Mouse (Mus musculus): ENCODE data around the gene Il11ra1. TPM values are rescaled to one million over a fixed set of nuclear protein-coding genes. Genes with fewer than 3 reads are reported as not detected.
A peak's percentile ranks its signal among the peaks of the same experiment; 100 is the strongest.
"Not testable (repeated sequence)": the region's sequence is repeated elsewhere in the genome, so short reads cannot be mapped to it uniquely, and the experiment has no call there.

The Il11ra1 gene
- polyA plus RNA-seq, 1 experiment from 2014 or later: 125 TPM

GRCm38 (mm10) chr4:41673186-41673585, 26.6 kb upstream of the Il11ra1 start:
- Histone ChIP-seq H3K4me2 (replicated peaks; ENCODE audit: low read depth, low read length) (no peak overlapping the region), H3K9me3 (ENCODE audit: control insufficient read depth, low read length) (no peaks in the 10 kb centered on the region), H3K36me3 (ENCODE audit: control insufficient read depth, insufficient read depth, low read length) (peaks cover 27% of the 10 kb centered on the region; the same call in 1 of the 2 replicates), H3K9ac (ENCODE audit: low read depth, low read length) (no peak overlapping the region), H3K4me3 (ENCODE audit: low read length) (no peak overlapping the region), H3K27me3 (ENCODE audit: control insufficient read depth, insufficient read depth, low read length) (no peaks in the 10 kb centered on the region), H3K27ac (ENCODE audit: low read depth, low read length) (no peak overlapping the region), H3K4me1 (ENCODE audit: control insufficient read depth, insufficient read depth, low read length) (peaks cover 49% of the 10 kb centered on the region)
- ATAC-seq (ENCODE audit: low FRiP score, low TSS enrichment): no peak
- 62% methylated on average over 19 of the region's 19 CpGs for WGBS

DNA sequence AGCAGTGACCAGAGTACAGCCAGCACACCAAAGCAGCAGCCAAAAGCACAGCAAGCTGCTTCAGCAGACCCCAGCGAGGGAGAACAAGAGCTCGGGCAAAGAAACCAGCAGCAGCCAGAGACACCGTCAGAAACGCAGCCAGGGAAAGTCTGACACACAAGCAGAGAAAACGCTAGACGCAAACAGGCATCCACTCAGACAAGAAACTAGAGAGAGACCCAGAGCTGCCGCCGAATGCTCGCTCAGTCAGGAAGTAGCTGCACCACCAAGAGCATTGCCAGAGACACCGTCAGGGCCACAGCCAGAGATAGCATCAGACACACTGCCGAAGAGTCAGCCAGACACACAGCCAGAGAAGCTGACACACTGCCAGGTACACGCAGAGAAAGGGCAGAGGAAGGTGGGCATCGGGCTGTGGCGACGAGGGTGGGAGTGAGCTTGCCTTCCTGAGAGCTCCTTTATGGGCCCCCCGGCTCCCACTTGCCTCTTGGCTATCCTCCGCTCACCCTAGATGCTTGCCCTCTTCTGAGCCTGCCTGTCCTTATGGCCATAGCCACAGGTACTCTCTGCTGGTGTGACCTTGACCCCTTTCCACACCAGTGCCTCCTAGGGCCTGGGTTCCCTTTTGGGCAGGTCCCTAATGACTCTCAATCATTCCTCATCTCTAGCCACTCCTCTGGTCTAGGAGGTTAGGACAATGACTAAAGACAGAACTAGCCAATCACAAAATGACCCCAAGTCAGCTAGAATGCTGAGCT, 23.4 kb upstream of the Il11ra1 start:
- WGBS: 56% methylated on average over 17 of the region's 17 CpGs
- H3K9me3 ChIP-seq (ENCODE audit: control insufficient read depth, low read length): no peaks in the 10 kb centered on the region
- H3K4me3 ChIP-seq (ENCODE audit: low read length): no peak overlapping the region
- no peak for ATAC-seq (ENCODE audit: low FRiP score, low TSS enrichment)
- H3K27ac ChIP-seq (ENCODE audit: low read depth, low read length): no peak overlapping the region
- H3K9ac ChIP-seq (ENCODE audit: low read depth, low read length): no peak overlapping the region
- peaks cover 69% of the 10 kb centered on the region for H3K4me1 ChIP-seq (ENCODE audit: control insufficient read depth, insufficient read depth, low read length)
- H3K27me3 ChIP-seq (ENCODE audit: control insufficient read depth, insufficient read depth, low read length): no peaks in the 10 kb centered on the region
- H3K4me2 ChIP-seq (replicated peaks; ENCODE audit: low read depth, low read length): no peak overlapping the region; the same call in 1 of the 2 replicates
- H3K36me3 ChIP-seq (ENCODE audit: control insufficient read depth, insufficient read depth, low read length): peaks cover 8% of the 10 kb centered on the region; the same call in 1 of the 2 replicates

DNA sequence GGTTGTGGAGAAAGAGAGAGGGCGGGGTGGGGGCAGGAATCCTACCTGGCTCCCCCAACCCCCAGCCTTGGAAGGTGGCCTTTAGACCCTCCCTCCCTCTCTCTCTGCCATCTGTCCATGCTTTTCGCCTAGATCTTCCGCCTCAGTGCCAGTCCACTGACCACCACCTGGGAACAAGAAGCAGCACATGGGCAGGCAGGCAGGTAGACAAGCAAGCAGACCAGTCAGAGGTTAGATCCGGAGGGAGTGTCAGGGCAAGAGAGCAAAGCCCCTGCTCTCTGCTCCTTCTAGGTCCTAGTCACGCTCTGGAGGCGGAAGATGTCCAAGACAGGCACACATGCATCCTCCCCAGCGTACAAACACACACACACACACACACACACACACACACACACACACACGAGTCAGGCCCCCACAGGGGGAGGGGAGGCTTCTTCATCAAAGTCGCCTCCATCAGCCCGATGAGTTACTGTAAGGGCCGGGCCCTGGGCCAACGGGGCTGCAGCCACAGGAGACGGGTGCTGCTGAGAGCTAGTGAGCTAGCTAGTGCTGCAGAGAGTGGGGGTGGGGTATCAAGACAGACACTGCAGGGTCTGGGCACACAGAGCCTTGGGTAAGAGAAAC, 22.7 kb upstream of the Il11ra1 start:
- Histone ChIP-seq H3K27me3 (ENCODE audit: control insufficient read depth, insufficient read depth, low read length) (no peaks in the 10 kb centered on the region), H3K9ac (ENCODE audit: low read depth, low read length) (no peak overlapping the region), H3K27ac (ENCODE audit: low read depth, low read length) (peak overlapping the region; percentile 32; the same call in 1 of the 2 replicates), H3K9me3 (ENCODE audit: control insufficient read depth, low read length) (no peaks in the 10 kb centered on the region), H3K4me2 (replicated peaks; ENCODE audit: low read depth, low read length) (peak overlapping the region; percentile 10; the same call in 1 of the 2 replicates), H3K4me1 (ENCODE audit: control insufficient read depth, insufficient read depth, low read length) (peaks cover 64% of the 10 kb centered on the region), H3K36me3 (ENCODE audit: control insufficient read depth, insufficient read depth, low read length) (peaks cover 8% of the 10 kb centered on the region; the same call in 1 of the 2 replicates), H3K4me3 (ENCODE audit: low read length) (no peak overlapping the region)
- peak; percentile 58 for ATAC-seq (ENCODE audit: low FRiP score, low TSS enrichment)
- WGBS: 31% methylated on average over 13 of the region's 13 CpGs

DNA sequence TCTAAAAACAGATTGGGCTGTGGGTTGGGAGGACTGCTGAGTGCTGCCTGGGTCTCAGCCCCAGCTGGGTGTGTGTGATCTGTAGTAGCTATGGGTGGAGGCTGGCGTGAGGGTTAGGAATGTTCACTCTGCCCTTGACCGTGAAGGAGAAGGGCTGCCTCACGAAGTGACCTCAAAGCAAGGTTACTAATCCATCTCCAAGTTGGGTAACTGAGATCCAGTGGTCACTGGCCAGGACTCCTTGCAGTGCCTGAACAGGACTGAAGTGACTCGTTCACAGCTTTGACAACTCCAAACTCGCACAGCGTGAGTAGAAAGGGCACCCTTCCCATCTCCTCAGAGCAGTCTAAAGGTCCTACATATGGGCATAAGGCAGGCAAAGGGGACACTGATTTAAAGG, 20.9 kb upstream of the Il11ra1 start:
- H3K27me3 ChIP-seq (ENCODE audit: control insufficient read depth, insufficient read depth, low read length): no peaks in the 10 kb centered on the region
- peaks cover 61% of the 10 kb centered on the region for H3K4me1 ChIP-seq (ENCODE audit: control insufficient read depth, insufficient read depth, low read length)
- no peak overlapping the region; the same call in 1 of the 2 replicates for H3K9ac ChIP-seq (ENCODE audit: low read depth, low read length)
- no peak overlapping the region for H3K4me2 ChIP-seq (replicated peaks; ENCODE audit: low read depth, low read length)
- H3K4me3 ChIP-seq (ENCODE audit: low read length): no peak overlapping the region
- H3K9me3 ChIP-seq (ENCODE audit: control insufficient read depth, low read length): no peaks in the 10 kb centered on the region
- peaks cover 8% of the 10 kb centered on the region; the same call in 1 of the 2 replicates for H3K36me3 ChIP-seq (ENCODE audit: control insufficient read depth, insufficient read depth, low read length)
- WGBS: 55% methylated on average over 6 of the region's 6 CpGs
- no peak for ATAC-seq (ENCODE audit: low FRiP score, low TSS enrichment)
- peak overlapping the region; percentile 71; the same call in 1 of the 2 replicates for H3K27ac ChIP-seq (ENCODE audit: low read depth, low read length)

DNA sequence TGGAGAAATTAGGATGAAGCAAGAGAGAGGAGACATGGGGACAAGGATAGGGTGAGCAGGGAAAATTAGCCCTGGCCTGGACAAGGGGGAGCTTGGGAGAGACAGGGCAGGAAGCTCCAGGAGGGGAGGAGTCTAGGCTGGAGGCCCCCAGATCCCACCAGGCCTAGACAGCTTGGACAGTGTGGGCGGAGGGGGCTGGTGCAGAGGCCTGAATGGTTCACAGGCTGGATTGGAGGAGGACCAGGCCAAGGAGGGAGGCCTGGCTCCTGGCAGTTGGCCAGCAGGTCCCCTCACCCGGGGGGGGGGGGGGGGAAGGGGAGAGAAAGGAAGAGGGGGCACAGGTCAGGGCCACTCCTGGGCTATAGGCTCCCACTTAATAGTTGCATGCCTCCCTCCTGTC, 20.5 kb upstream of the Il11ra1 start:
- no peak overlapping the region for H3K4me3 ChIP-seq (ENCODE audit: low read length)
- no peaks in the 10 kb centered on the region for H3K9me3 ChIP-seq (ENCODE audit: control insufficient read depth, low read length)
- no peak overlapping the region; the same call in 1 of the 2 replicates for H3K4me2 ChIP-seq (replicated peaks; ENCODE audit: low read depth, low read length)
- WGBS: 40% methylated on average over 1 of the region's 2 CpGs
- H3K9ac ChIP-seq (ENCODE audit: low read depth, low read length): no peak overlapping the region; the same call in 1 of the 2 replicates
- H3K27ac ChIP-seq (ENCODE audit: low read depth, low read length): peak overlapping the region; percentile 71; the same call in 1 of the 2 replicates
- H3K36me3 ChIP-seq (ENCODE audit: control insufficient read depth, insufficient read depth, low read length): peaks cover 4% of the 10 kb centered on the region; the same call in 1 of the 2 replicates
- no peaks in the 10 kb centered on the region for H3K27me3 ChIP-seq (ENCODE audit: control insufficient read depth, insufficient read depth, low read length)
- peak; percentile 63; the same call in 1 of the 2 replicates for ATAC-seq (ENCODE audit: low FRiP score, low TSS enrichment)
- peaks cover 61% of the 10 kb centered on the region for H3K4me1 ChIP-seq (ENCODE audit: control insufficient read depth, insufficient read depth, low read length)

DNA sequence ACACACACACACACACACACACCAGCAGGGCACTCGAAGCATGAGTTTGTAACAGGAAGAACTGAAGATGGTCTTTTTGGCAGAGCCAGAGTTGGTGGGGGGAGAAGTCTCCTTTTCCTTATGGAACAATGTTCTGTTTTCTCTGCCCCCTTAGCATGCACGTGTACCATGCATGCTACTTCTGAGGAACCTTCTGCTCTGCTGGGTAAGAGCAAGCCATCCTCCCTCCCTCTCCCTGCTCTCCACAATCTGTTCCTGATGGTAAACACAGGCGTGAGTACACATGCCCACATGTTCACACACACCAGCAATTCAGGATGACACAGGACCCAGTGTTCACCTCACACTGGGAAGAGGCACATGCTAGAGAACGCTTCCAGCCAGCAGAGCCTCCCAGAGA, 18.6 kb upstream of the Il11ra1 start:
- H3K4me3 ChIP-seq (ENCODE audit: low read length): no peak overlapping the region
- no peak overlapping the region for H3K4me2 ChIP-seq (replicated peaks; ENCODE audit: low read depth, low read length)
- H3K9me3 ChIP-seq (ENCODE audit: control insufficient read depth, low read length): no peaks in the 10 kb centered on the region
- H3K27me3 ChIP-seq (ENCODE audit: control insufficient read depth, insufficient read depth, low read length): no peaks in the 10 kb centered on the region
- H3K4me1 ChIP-seq (ENCODE audit: control insufficient read depth, insufficient read depth, low read length): peaks cover 52% of the 10 kb centered on the region
- no peak overlapping the region for H3K9ac ChIP-seq (ENCODE audit: low read depth, low read length)
- no peak for ATAC-seq (ENCODE audit: low FRiP score, low TSS enrichment)
- no peaks in the 10 kb centered on the region for H3K36me3 ChIP-seq (ENCODE audit: control insufficient read depth, insufficient read depth, low read length)
- H3K27ac ChIP-seq (ENCODE audit: low read depth, low read length): no peak overlapping the region
- 68% methylated on average over 4 of the region's 4 CpGs for WGBS

DNA sequence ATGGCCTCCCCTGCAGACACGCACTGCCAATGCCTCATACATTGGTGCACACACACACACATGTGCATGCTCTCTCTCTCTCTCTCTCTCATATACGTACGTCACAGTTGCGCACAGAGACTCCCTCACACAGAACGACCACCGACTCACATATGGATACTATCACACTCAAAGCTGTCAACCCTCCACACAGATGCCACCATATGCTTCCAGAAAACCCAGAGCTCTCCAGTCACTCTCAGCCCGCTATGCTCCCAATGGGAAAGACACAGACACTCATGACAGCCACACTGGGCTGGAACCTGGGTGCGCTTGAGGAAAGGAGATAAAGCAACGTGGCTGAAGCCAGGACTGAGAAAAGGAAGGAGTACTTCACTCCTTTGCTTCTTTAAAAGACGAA, 17.8 kb upstream of the Il11ra1 start:
- Histone ChIP-seq H3K4me3 (ENCODE audit: low read length) (no peak overlapping the region), H3K9ac (ENCODE audit: low read depth, low read length) (no peak overlapping the region), H3K27ac (ENCODE audit: low read depth, low read length) (peak overlapping the region; percentile 75; the same call in 1 of the 2 replicates), H3K36me3 (ENCODE audit: control insufficient read depth, insufficient read depth, low read length) (no peaks in the 10 kb centered on the region), H3K4me1 (ENCODE audit: control insufficient read depth, insufficient read depth, low read length) (peaks cover 44% of the 10 kb centered on the region), H3K27me3 (ENCODE audit: control insufficient read depth, insufficient read depth, low read length) (no peaks in the 10 kb centered on the region), H3K9me3 (ENCODE audit: control insufficient read depth, low read length) (no peaks in the 10 kb centered on the region), H3K4me2 (replicated peaks; ENCODE audit: low read depth, low read length) (no peak overlapping the region)
- no peak for ATAC-seq (ENCODE audit: low FRiP score, low TSS enrichment)
- 65% methylated on average over 10 of the region's 10 CpGs for WGBS

GRCm38 (mm10) chr4:41682789-41683188, 17.0 kb upstream of the Il11ra1 start:
- Histone ChIP-seq H3K4me1 (ENCODE audit: control insufficient read depth, insufficient read depth, low read length) (peaks cover 36% of the 10 kb centered on the region), H3K4me2 (replicated peaks; ENCODE audit: low read depth, low read length) (no peak overlapping the region), H3K9ac (ENCODE audit: low read depth, low read length) (peak overlapping the region; percentile 7; the same call in 1 of the 2 replicates), H3K27ac (ENCODE audit: low read depth, low read length) (peak overlapping the region; percentile 75; the same call in 1 of the 2 replicates), H3K27me3 (ENCODE audit: control insufficient read depth, insufficient read depth, low read length) (no peaks in the 10 kb centered on the region), H3K4me3 (ENCODE audit: low read length) (no peak overlapping the region), H3K36me3 (ENCODE audit: control insufficient read depth, insufficient read depth, low read length) (no peaks in the 10 kb centered on the region), H3K9me3 (ENCODE audit: control insufficient read depth, low read length) (no peaks in the 10 kb centered on the region)
- no peak for ATAC-seq (ENCODE audit: low FRiP score, low TSS enrichment)
- 20% methylated on average over 6 of the region's 6 CpGs for WGBS

GRCm38 (mm10) chr4:41683303-41683702, 16.5 kb upstream of the Il11ra1 start:
- H3K4me2 ChIP-seq (replicated peaks; ENCODE audit: low read depth, low read length); H3K27ac ChIP-seq (ENCODE audit: low read depth, low read length); H3K27me3 ChIP-seq (ENCODE audit: control insufficient read depth, insufficient read depth, low read length); H3K9me3 ChIP-seq (ENCODE audit: control insufficient read depth, low read length); H3K9ac ChIP-seq (ENCODE audit: low read depth, low read length); H3K4me3 ChIP-seq (ENCODE audit: low read length); H3K36me3 ChIP-seq (ENCODE audit: control insufficient read depth, insufficient read depth, low read length): not testable (repeated sequence)
- peak; percentile 56 for ATAC-seq (ENCODE audit: low FRiP score, low TSS enrichment)
- peaks cover 34% of the 10 kb centered on the region for H3K4me1 ChIP-seq (ENCODE audit: control insufficient read depth, insufficient read depth, low read length)
- WGBS: 6% methylated on average over 5 of the region's 27 CpGs
